Mouse (Mus musculus) embryo, embryonic 9.5 days (tissue): Measurements from ENCODE around the gene Cux2.
"Not testable (repeated sequence)": the region's sequence is repeated elsewhere in the genome, so short reads cannot be mapped to it uniquely, and the experiment has no call there.

ENCODE experiments used
- DNase-seq: peaks from one replicate; pipeline ENCODE4 v3.0.0-alpha.2; 2017; ENCODE audit errors: extremely low spot score

Gene Cux2

DNA sequence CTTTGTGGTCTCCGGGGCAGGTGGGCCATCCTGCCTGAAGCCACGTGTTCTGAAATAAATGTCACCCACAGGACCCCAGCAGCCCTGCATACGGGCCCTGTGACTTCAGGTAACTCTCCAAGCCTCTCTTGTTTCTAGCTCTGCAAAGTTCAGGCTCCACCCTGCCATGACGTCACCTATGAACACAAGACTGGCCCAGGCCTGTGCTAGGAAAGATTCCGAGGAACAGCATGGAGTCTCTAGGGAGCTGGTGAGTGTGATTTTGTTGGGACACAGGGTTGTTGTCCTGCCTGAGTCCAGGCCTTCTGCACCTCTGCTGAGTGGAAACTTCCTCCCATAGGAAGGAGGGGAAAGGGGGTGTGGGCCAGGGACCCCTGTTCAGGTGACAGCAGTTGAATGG is 181.9 kb downstream of the Cux2 start:
- DNase-seq = no peak

DNA sequence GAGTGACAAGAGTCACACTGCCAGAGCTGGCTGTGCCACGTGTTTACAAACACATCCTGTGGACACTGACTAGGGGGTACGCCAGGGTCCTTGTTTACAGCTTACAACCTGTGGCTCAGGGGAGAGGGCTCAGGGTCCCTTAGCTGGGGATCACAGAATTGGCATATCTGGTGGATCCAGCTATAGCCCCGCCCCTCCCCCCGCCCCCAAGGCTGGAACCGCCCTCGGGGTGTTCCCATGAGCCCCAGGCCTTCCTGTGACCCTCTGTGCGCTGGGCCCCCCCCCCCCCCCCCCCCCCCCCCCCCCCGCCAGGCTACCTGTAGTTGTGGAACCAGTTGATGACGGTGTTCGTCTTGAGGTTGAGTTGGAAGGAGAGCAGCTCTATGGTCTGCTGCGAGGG is 185.6 kb downstream of the Cux2 start:
- DNase-seq = peak; percentile 47

GRCm38 (mm10) chr5:121861964-121862363 is 187.9 kb downstream of the Cux2 start:
- DNase-seq = no peak

DNA sequence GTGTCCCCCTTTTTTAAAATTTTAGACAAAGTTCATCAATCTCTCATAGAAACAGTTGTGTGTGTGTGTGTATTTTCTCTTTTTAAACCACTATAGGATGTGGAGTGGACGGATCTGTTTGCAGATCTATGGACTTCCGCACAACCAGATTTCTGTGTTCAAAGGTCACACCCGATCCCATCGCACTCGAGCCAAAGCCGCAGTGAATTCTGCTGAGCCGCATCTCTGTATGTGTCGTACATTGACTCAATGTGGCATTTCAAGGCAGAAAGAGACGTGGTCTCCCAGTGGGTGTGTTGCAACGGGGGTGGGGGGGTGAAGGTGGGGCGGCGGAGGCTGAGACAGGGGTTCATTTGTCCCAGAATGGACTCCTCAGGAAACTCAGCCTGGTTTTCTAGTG is 191.5 kb downstream of the Cux2 start:
- no peak for DNase-seq

DNA sequence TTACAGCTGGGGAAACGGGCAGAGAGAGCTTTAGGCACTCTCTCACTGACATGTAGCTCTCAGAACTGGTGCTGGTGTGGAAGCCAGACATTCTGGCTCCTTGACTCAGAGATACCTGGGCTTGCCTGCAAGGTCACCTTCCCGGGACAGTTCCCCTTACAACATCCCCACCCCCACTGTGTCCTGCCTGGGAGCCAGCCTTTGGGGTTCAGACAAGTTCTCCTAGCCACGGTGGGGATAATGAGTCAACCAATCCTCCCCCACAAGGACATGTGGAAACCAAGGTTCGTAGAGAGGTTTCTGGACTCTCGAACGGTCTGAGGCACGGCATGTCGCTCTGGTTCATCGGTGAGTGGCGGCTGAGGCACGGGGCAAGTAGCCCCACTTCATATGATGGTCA is 193.2 kb downstream of the Cux2 start:
- DNase-seq = no peak

DNA sequence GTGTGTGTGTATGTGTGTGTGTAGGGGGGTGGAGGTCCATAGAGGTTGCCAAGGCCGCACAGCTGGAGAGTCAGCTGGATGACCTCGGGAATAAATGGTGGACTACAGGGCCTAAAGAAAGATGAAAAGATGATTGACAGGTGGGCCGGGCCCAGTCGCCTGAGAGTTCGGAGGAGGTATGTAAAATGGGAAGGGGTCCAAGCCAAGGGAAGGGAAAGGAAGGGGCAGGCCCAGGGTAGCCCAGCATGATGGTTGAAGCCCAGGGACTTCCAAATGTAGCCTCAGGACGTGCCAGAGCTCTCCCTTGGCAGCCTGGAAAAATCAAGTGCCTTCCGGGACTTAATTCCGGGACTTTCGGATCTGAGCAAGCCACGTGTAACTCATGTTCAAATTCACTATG is 195.1 kb downstream of the Cux2 start:
- no peak for DNase-seq

DNA sequence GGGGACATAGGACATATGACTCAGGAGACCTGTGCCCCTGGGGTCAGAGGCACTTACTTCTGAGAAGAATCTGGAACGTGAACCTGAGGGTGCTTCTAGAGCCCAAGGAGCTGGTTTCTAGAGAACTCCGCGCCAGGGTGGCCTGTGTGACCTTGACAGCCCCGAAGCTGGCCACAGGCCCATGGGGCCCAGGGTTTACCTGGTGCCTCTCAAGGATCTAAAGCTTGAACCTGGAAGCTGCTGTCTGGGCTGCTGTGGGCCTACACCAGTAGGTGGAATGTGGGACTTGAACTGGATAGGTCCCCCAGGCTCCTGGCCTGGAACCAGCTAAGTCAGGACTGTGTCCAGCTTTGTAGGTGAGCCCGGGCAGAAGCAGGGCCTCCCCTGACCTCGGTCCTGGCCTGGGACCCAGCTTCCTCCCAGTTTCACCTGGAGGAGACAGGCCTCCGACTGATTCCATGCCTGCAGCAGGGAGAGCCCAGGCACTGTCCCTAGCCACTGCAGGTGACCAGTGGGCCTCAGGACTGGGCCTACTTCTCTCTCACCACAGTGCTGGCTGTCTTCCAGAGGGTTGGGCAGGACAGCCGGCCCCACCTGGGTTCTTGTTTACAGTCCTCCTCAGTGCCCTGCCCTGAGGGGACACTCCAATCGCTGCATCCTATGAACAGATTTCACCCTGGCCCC is 196.4 kb downstream of the Cux2 start:
- DNase-seq = no peak

- DNase-seq = no peak
These were observed 200.2 kb downstream of the Cux2 start for GRCm38 (mm10) chr5:121849478-121850349.

- peak; percentile 97 for DNase-seq
These were observed 201.2 kb downstream of the Cux2 start, which contains the start of gene Pheta1 for GRCm38 (mm10) chr5:121848743-121849142. Pheta1 (plus strand) TSS chr5:121848984.

DNA sequence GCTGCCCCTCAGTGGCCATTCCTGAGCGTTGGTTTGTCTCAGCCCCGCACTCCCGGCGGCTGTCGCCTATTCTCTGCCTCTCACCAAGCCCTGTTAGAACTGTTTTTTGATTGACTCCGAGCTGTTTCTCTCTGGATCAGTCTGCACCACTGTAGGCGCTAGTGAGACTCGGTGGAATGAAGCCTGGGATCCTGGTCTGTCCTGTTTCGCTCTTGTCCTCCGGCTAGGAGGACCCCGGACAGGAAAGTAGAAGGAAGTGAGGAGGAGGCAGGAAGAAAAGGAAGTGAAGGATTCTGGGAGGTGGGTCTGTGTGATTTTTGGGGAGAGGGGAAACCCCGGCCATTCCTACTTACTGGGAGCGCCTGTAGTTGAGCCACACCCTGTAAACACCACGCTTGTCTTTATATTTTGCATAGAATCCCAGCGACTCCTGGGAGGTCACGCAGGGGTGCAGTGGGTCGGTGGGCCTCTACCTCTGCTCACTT is 201.8 kb downstream of the Cux2 start:
- DNase-seq = peak; percentile 79

DNA sequence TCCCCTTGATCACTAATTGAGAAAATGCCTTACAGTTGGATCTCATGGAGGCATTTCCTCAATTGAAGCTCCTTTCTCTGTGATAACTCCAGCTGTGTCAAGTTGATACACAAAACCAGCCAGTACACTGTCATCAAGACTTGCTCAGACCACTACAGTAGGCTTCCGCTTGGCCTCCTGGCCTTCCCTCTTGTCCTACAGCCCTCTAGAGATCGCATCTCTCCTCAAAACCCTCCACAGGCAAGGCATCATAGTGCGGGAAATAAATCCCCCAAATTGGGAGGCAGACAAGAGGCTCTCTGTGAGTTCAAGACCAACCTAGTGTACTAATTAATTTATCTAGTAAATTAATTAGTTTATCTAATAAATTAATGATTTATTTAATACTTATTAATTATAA is 202.6 kb downstream of the Cux2 start:
- DNase-seq = not testable (repeated sequence)

DNA sequence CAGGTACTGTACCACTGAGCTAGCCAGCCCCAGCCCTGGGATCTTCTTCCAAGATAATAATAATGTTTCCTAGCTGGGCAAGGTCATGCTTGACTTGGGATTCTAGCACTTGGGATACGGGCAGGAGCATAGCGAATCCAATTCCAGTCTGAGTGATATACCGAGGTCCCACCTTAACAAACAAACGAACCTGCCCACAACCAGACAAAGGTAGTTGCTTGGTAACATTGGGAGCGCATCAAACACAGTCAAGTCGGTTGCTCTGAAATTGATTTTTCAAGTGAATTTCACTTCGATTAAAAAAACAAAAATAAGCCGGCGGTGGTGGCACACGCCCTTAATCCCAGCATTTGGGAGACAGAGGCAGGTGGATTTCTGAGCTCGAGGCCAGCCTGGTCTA is 203.6 kb downstream of the Cux2 start:
- no peak for DNase-seq

DNA sequence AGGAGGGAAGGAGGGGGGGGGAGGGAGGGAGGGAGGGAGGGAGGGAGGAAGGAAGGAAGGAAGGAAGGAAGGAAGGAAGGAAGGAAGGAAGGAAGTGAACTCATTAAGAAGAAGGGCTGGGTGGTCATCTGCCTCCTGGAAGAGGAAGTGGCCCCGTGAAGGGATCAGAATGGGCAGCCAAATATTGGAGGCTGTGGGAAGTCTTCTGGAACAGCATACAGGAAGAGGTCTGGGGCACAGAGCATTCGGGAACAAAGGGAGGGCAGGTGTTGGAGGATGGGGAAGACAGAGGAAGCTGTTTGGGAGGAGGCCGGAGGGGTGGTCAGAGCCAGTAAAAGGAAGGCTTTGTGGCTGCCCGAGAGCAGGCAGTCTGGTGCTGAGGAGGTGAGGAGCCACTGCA is 204.5 kb downstream of the Cux2 start:
- no peak for DNase-seq

DNA sequence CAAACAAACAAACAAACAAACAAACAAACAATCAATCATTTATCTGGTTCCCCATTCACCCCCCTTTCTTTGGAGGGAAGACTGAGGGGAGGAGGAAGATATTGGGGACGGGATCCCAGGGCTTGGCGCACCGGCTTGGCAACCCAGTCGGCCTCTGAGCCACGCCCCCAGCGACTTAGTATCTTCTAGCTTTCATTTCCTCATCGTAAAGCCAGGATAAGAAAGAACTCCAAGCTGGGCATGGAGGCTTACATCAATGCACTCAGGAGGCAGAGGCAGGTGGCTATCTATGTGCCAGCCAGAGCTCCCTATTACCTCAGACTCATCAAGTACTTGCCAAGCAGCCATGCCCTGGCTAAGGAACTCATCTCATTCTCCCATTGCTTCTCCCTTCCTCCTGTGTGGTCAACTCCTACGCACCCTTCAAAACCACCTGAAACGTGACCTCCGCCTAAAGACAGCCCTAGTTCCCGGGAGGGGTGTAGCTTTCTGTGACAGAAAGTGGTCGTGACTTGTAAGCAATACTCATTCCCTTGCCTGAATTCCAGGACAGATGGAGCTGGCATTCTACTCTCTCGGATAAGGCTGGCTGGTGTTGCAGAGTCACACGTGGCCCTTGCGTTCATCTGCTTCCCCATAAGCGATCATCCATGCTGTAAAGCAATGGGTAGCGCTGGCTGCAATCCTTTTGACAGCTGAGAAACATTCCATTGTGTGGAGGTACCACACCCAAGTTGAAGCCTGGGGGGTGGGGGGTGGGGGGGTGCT is 206.6 kb downstream of the Cux2 start:
- no peak for DNase-seq

- DNase-seq = peak; percentile 73
These were observed 207.2 kb downstream of the Cux2 start for GRCm38 (mm10) chr5:121842665-121843118.

GRCm38 (mm10) chr5:121841973-121842372 is 207.9 kb downstream of the Cux2 start:
- no peak for DNase-seq

DNA sequence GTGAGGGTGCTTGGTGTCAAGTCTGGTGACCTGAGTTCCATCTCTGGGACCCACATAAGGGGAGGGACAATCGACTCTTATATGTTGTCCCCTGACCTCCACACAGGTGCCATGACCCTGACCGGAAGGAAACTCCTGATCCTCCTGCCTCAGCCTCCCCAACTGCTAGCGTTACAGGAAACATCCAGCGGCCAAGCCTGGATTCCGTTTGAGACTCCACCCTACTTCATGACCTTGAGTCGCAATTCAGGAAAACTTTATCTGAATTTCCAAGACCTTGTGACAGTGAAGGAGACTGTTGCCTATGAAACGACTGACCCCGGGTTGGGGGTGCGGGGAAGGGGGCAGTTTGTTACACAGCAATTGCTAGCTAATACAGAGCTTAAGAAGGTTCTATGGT is 208.4 kb downstream of the Cux2 start:
- no peak for DNase-seq

- DNase-seq = no peak
These were observed 210.8 kb downstream of the Cux2 start for GRCm38 (mm10) chr5:121839128-121839473.

- DNase-seq = peak; percentile 51
These were observed 211.4 kb downstream of the Cux2 start for GRCm38 (mm10) chr5:121838341-121839127.

DNA sequence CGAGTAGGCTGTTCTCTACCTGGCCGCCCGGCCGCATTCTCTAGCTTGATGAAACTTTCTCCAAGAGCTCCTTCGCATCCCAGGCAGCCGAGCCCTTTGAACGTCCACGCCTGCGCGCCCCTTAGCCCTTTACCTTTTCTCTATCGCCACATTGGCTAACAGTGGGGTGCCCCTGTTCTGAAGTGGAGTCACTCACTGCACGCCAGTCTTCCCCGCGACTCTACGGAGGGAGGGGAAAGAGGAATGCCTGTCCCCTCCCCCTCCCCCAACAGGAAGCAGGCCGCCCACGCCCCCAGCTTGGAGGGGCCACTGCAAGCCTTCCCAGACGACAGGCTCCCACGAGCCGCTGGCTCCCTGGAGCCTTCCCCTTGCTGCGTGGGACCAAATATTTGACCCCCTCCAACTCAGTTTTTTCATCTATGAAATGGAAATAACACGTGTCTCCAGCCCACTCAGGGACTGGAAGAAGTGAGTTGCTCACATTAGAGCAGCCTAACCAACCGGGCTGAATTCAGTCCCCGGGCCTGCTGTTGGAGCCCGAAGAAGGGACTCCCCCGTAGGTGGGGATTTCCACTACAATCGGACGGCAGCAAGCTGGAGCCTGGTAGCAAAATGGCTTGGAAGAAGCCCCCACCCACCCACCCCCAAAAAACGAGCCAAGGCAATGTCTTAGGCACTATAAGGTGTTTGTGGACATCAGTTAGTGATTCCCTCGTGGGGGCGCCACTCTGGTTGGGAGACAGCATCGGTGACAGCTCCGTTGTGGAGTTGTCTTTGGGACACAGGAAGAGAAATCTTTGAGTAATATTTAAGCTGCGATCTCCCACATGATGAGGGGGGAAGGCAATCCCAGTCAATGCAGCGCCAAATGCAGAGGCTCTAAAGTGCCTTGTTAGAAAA is 212.2 kb downstream of the Cux2 start, which contains the start of gene Sh2b3:
TSS of gene Sh2b3 (minus strand) at position 206 of the 900 bp plus-strand sequence.
- no peak for DNase-seq
